In the genomic region with DNA sequence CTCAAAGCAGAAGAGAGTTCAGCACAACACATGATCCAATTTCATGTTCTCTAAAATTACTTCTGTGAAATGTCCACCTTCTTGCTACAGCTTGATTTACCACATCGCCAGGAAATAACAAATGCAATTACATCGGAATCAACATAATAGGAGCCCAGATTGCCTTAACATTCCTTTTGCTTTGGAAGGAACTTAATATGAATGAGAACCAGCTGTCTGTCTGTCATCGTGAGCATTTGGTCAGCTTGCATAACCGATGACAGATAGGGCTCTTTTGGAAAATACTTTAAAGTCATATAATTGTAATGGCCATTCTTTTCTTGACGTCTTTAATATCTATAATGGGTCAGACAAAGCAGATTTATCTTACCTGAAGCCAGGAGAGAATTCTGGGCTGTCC, we compare ENCODE assay signal across 33 mouse cellular contexts. TPM values are rescaled to one million over a fixed set of nuclear protein-coding genes. Genes with fewer than 3 reads are reported as not detected.
A peak's percentile ranks its signal among the peaks of the same experiment; 100 is the strongest.
DNase-seq lines count a peak whose midpoint lies in the region; ATAC-seq lines count a peak whose summit lies in the region.
"Had no signal": no experiment of that assay in that cellular context is flagged by ENCODE, and none has a peak within 500 bp of the region (broad histone marks: within the 10 kb centered on the region; RNA-seq: fewer than 3 reads in every experiment).

No protein-coding gene starts in this region.

- H3K27ac ChIP-seq in midbrain, embryonic 10.5 days (replicated peaks): peak overlapping the region; percentile 49; the same call in 1 of the 2 replicates
- H3K27ac ChIP-seq in midbrain, embryonic 15.5 days: no peak overlapping the region
- H3K27ac ChIP-seq: embryonic facial prominence, embryonic 12.5 days; forebrain, embryonic 12.5 days; heart, embryonic 10.5 days; intestine, embryonic 15.5 days; limb, embryonic 12.5 days; neural tube, embryonic 12.5 days had no signal

- no peaks in the 10 kb centered on the region for H3K36me3 ChIP-seq in midbrain, embryonic 10.5 days
- H3K36me3 ChIP-seq in midbrain, embryonic 15.5 days (replicated peaks): no peaks in the 10 kb centered on the region
- H3K36me3 ChIP-seq: embryonic facial prominence, embryonic 12.5 days; forebrain, embryonic 12.5 days; heart, embryonic 10.5 days; intestine, embryonic 15.5 days; limb, embryonic 12.5 days; neural tube, embryonic 12.5 days had no signal

- no peaks in the 10 kb centered on the region for H3K9me3 ChIP-seq in midbrain, embryonic 10.5 days (replicated peaks)
- H3K9me3 ChIP-seq in midbrain, embryonic 15.5 days: no peaks in the 10 kb centered on the region
- H3K9me3 ChIP-seq: embryonic facial prominence, embryonic 12.5 days; forebrain, embryonic 12.5 days; heart, embryonic 10.5 days; intestine, embryonic 15.5 days; limb, embryonic 12.5 days; megakaryocyte, embryonic 14.5 days; neural tube, embryonic 12.5 days had no signal

- ATAC-seq in midbrain, embryonic 15.5 days (replicated peaks): no peak
- ATAC-seq: hindbrain, embryonic 16.5 days; intestine, embryonic 15.5 days; liver, postnatal 0 days had no signal

- H3K9ac ChIP-seq in midbrain, embryonic 15.5 days: no peak overlapping the region
- H3K9ac ChIP-seq: embryonic facial prominence, embryonic 12.5 days; forebrain, embryonic 12.5 days; intestine, embryonic 15.5 days; limb, embryonic 12.5 days; liver, postnatal 0 days; neural tube, embryonic 12.5 days had no signal

- intact Hi-C loops in left cerebral cortex, postnatal 10 days (cut with DNase I): no loop called here

- no peaks in the 10 kb centered on the region for H3K27me3 ChIP-seq in midbrain, embryonic 10.5 days (ENCODE audit: low read depth, poor library complexity, severe bottlenecking)
- H3K27me3 ChIP-seq in midbrain, embryonic 15.5 days (replicated peaks): no peaks in the 10 kb centered on the region
- H3K27me3 ChIP-seq: embryonic facial prominence, embryonic 12.5 days; forebrain, embryonic 12.5 days; intestine, embryonic 15.5 days; limb, embryonic 12.5 days; megakaryocyte, embryonic 14.5 days; neural tube, embryonic 12.5 days had no signal

- WGBS in midbrain, embryonic 10.5 days: 92% methylated on average over 5 of the region's 5 CpGs
- 72% methylated on average over 5 of the region's 5 CpGs for WGBS in midbrain, embryonic 15.5 days

- no peak overlapping the region for H3K4me3 ChIP-seq in midbrain, embryonic 10.5 days
- no peak overlapping the region for H3K4me3 ChIP-seq in midbrain, embryonic 15.5 days
- H3K4me3 ChIP-seq: embryonic facial prominence, embryonic 12.5 days; erythroblast, embryonic 14.5 days; forebrain, embryonic 12.5 days; heart, embryonic 10.5 days; intestine, embryonic 15.5 days; limb, embryonic 12.5 days; megakaryocyte, embryonic 14.5 days; neural tube, embryonic 12.5 days had no signal

- peaks cover 8% of the 10 kb centered on the region for H3K4me1 ChIP-seq in midbrain, embryonic 10.5 days
- H3K4me1 ChIP-seq in midbrain, embryonic 15.5 days: no peaks in the 10 kb centered on the region
- H3K4me1 ChIP-seq: heart, embryonic 10.5 days; intestine, embryonic 15.5 days; limb, embryonic 12.5 days; megakaryocyte, embryonic 14.5 days; neural tube, embryonic 12.5 days had no signal

- peak; percentile 24 for DNase-seq in layer of hippocampus, adult 9-10 months (ENCODE audit: low spot score)
- no peak for DNase-seq in layer of hippocampus, postnatal 14 days (ENCODE audit: low spot score in 2 of 2)
- no peak for DNase-seq in midbrain, embryonic 10.5 days (ENCODE audit: low spot score)
- DNase-seq in forelimb bud, embryonic 11.5 days (ENCODE audit: low read depth, low spot score): peak; percentile 32
- DNase-seq in cerebellum, adult 9-11 months: no peak
- DNase-seq in left cerebral cortex, postnatal 10 days (ENCODE audit: extremely low spot score in 1 of 2, low spot score in 2 of 2): no peak
- DNase-seq: adrenal gland, postnatal 10 days; cerebellum, adult 8-10 months; heart, postnatal 4 days; kidney, adult 8-10 months; kidney, postnatal 25 days; liver, postnatal 0 days; midbrain, embryonic 14.5 days; right cerebral cortex, postnatal 14 days; spleen, adult 18-20 months; thymus, postnatal 14 days had no signal

- no peak overlapping the region for H3K4me2 ChIP-seq in midbrain, embryonic 15.5 days
- H3K4me2 ChIP-seq: embryonic facial prominence, embryonic 12.5 days; forebrain, embryonic 12.5 days; intestine, embryonic 15.5 days; limb, embryonic 12.5 days; liver, embryonic 11.5 days; neural tube, embryonic 12.5 days had no signal

RNA-seq across cellular contexts. Expression of gene Tas2r134, which starts 31.0 kb away (rescaled TPM):
- total RNA-seq in layer of hippocampus, postnatal 14 days (2021): not detected
- polyA plus RNA-seq in midbrain, embryonic 10.5 days (2016; fragmentation: Nextera tagmentation; extraction: Ambion mirVana): not detected in 2 replicates
- not detected in 2 replicates for polyA plus RNA-seq in midbrain, embryonic 15.5 days (2015; fragmentation: Nextera tagmentation; extraction: Ambion mirVana)
- total RNA-seq in left cerebral cortex, postnatal 10 days (2021): not detected
- total RNA-seq: adrenal gland, postnatal 10 days; gastrocnemius, adult 8-10 months; granulocyte monocyte progenitor cell, adult 5-6 weeks; heart, postnatal 4 days; layer of hippocampus, postnatal 25 days; MEL had no signal
- polyA plus RNA-seq: C2C12; embryonic facial prominence, embryonic 12.5 days; erythroblast, embryonic 14.5 days; forebrain, embryonic 12.5 days; heart, embryonic 10.5 days; heart, embryonic 16.5 days; hindbrain, embryonic 16.5 days; intestine, embryonic 15.5 days; limb, embryonic 12.5 days; liver, embryonic 11.5 days; liver, postnatal 0 days; midbrain, embryonic 14.5 days; neural tube, embryonic 12.5 days had no signal

Comparison
In these comparisons a context has a peak if more than half of its experiments do, and no peak if none do; other contexts are left out.
1. DNase-seq: peak in layer of hippocampus, adult 9-10 months (single experiment) and forelimb bud, embryonic 11.5 days (single experiment); none in layer of hippocampus, postnatal 14 days (0 of 2), midbrain, embryonic 10.5 days (single experiment), cerebellum, adult 9-11 months (single experiment) and left cerebral cortex, postnatal 10 days (0 of 2).